Mouse (Mus musculus): ENCODE measurements around the gene Srpk2. TPM values are rescaled to one million over a fixed set of nuclear protein-coding genes. Genes with fewer than 3 reads are reported as not detected.
A peak's percentile ranks its signal among the peaks of the same experiment; 100 is the strongest.
"Not testable (repeated sequence)": the region's sequence is repeated elsewhere in the genome, so short reads cannot be mapped to it uniquely, and the experiment has no call there.

Gene Srpk2
- polyA plus RNA-seq (2012; ENCODE audit: insufficient read depth, insufficient read length, missing spikeins) = 33.0 and 34.8 TPM in 2 replicates

DNA sequence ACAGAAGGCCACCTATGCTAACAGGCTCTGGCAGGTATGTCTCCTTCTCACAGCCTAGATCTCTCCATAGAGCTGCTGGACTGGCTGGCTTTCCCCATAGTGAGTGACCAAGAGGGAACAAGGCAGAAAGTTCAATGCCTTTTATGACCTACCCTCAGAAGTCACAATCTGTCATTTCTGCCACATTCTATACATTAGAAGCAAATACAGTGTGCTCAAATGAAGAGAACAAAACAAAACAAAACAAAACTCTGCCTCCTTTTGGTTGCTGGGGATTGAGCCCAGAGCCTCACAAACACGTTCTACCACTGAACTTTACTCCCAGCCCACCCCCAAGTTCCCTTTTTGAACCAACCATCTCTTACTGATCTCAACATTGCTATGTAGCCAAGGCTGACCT is at the start of gene Srpk2:
Srpk2 (minus strand) TSS at position 101 of the 400 bp plus-strand sequence.
- no peak for TF ChIP-seq CTCF (IDR thresholded peaks at IDR 0.05; ENCODE audit: low read depth, low read length)
- TF ChIP-seq POLR2A (IDR thresholded peaks at IDR 0.05; ENCODE audit: borderline replicate concordance, low read depth, low read length) = no peak
- H3K27ac ChIP-seq (ENCODE audit: insufficient read depth, low read depth, low read length) = no peak within 1 kb of the TSS
- H3K4me3 ChIP-seq (ENCODE audit: insufficient read depth, low read length) = no peak within 1 kb of the TSS
- H3K4me1 ChIP-seq (ENCODE audit: control insufficient read depth, insufficient read depth, low read length) = no peaks in the 10 kb centered on the region

DNA sequence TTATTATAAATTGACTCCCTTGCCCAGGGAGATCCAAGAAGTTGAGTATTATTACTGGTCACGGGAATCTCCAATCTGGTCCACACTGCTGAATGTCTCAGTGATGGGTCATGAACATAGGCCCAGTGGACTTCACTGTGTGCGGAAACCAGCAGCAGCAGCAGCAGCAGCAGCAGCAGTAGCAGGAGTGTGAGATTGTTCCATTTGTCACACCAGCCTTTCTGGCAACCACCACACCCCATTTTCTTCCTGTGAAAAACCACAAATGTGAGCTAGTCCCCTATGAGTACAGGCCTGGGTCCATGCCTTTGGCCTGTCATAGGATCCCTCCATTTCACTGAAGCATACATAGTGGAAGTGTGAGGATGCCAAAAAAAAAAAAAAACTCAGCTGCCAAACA is 37.5 kb upstream of the Srpk2 start:
- peaks cover 6% of the 10 kb centered on the region for H3K4me1 ChIP-seq (ENCODE audit: control insufficient read depth, insufficient read depth, low read length)
- no peak overlapping the region for H3K4me3 ChIP-seq (ENCODE audit: insufficient read depth, low read length)
- TF ChIP-seq POLR2A (IDR thresholded peaks at IDR 0.05; ENCODE audit: borderline replicate concordance, low read depth, low read length) = no peak
- TF ChIP-seq CTCF (IDR thresholded peaks at IDR 0.05; ENCODE audit: low read depth, low read length) = no peak
- H3K27ac ChIP-seq (ENCODE audit: insufficient read depth, low read depth, low read length) = no peak overlapping the region

DNA sequence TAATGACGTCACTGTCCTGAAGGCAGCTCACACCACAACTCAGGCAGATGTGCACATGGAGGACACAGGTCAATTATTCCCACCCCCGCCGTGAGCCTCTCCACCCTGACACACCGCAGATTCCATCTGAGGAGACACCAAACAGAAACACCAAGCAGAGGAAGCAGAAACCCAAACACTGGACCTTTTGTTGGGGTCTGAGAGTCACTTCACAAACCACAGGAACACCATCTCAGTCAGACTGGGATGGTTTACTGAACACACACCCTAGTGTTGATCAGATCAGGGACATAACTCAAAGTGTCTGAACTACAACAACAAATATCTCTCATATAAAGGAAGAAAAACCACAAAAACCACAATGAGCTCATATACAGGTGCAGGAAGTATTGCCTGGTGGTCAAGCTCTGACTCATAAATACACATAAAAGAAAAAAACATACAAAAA is 34.5 kb upstream of the Srpk2 start:
- TF ChIP-seq CTCF (IDR thresholded peaks at IDR 0.05; ENCODE audit: low read depth, low read length) (no peak), POLR2A (IDR thresholded peaks at IDR 0.05; ENCODE audit: borderline replicate concordance, low read depth, low read length) (no peak)

DNA sequence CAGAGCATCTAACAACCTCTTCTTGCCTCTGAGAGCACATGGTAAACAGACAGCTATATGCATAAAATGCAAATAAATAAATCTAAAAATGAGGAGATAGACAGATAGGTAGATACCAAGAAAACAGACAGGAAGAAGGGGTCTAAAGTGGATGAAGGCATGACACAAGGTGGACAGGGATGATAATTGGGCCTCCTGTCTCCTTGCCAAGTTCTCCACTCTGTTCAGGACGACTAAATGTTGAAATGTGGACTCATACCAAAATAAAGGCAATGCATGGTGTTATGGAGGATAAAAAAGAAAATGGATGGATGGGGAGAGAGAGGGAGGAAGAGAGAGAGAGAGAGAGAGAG is 33.7 kb upstream of the Srpk2 start:
- peaks cover 7% of the 10 kb centered on the region for H3K4me1 ChIP-seq (ENCODE audit: control insufficient read depth, insufficient read depth, low read length)
- H3K27ac ChIP-seq (ENCODE audit: insufficient read depth, low read depth, low read length) = no peak overlapping the region
- no peak overlapping the region for H3K4me3 ChIP-seq (ENCODE audit: insufficient read depth, low read length)
- TF ChIP-seq CTCF (IDR thresholded peaks at IDR 0.05; ENCODE audit: low read depth, low read length) = no peak
- no peak for TF ChIP-seq POLR2A (IDR thresholded peaks at IDR 0.05; ENCODE audit: borderline replicate concordance, low read depth, low read length)

More for the DNA sequence above, 34.5 kb upstream of the Srpk2 start:
- H3K27ac ChIP-seq (ENCODE audit: insufficient read depth, low read depth, low read length) = no peak overlapping the region
- H3K4me1 ChIP-seq (ENCODE audit: control insufficient read depth, insufficient read depth, low read length) = peaks cover 6% of the 10 kb centered on the region
- no peak overlapping the region for H3K4me3 ChIP-seq (ENCODE audit: insufficient read depth, low read length)

DNA sequence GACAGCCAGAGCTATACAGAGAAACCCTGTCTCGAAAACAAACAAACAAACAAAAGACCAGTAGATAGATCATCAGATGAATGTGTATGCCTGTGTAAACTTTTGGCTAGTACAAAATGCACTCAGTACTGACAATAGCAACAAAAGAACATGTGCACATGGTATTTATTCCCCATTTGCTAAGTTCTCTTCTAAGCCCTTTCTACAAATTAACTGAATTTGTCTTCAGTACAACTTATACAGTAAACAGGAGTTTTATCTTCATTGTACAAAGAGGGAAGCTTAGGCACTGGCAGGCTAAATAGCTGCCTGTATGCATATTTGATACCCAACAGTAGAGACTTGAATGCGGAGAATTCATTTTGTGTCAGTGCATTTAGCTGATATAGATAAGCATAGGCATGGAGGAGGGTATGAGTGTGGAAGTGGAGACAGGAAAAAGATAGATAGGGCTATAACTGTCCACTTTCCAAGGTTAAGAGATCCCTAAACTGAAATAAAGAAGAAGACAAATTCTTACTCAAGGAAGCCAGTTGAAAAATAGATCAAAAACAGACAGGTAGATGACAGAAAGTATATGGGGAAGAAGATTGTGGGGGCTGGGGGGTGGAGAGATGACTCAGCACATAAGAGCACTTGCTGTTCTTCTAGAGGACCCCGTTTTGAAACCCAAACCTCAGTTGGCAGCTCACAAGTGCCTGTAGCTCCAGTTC is 33.2 kb upstream of the Srpk2 start:
- Histone ChIP-seq H3K4me3 (ENCODE audit: insufficient read depth, low read length) (no peak overlapping the region), H3K4me1 (ENCODE audit: control insufficient read depth, insufficient read depth, low read length) (peaks cover 8% of the 10 kb centered on the region), H3K27ac (ENCODE audit: insufficient read depth, low read depth, low read length) (no peak overlapping the region)
- TF ChIP-seq POLR2A (IDR thresholded peaks at IDR 0.05; ENCODE audit: borderline replicate concordance, low read depth, low read length) (no peak), CTCF (IDR thresholded peaks at IDR 0.05; ENCODE audit: low read depth, low read length) (no peak)

DNA sequence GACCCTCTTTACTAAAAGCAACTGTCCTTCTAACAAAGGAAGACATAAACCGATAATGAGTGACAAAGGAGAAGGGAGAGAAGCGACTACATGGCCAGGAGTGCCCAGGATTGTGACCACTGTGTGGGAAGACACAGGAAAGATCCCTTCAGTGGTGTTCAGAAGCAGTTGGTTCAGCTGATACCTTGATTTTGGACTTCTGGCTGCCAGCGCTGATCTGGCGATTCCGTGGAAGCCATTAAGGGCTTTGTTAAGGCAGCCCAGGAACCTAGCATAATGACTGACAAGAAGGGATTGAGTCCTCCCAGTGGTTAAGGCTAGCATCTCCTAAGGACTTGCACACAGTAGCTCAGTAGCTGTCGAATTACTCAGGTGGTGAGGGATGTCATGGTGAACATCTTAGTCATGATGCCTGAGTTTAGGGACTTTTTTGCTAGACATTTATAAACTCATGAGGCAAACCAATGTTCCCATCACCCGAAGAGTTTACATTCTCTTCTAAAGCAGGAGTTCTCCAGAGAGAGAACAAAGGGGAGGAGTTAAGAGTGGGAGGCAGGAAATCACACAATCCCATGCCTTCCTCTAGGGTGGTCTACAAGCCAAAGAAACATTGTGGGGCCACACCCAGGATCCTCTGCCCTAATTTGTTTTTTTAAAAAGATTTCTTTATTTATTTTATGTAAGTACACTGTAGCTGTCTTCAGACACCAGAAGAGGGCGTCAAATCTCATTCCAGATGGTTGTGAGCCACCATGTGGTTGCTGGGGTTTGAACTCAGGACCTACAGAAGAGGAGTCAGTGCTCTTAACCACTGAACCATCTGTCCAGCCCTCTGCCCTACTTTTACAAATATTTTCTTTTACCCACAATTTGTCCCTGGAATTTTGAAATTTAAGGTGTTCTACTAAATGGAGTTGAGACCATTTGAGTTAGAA is 29.3 kb upstream of the Srpk2 start:
- TF ChIP-seq CTCF (IDR thresholded peaks at IDR 0.05; ENCODE audit: low read depth, low read length) = no peak
- no peak for TF ChIP-seq POLR2A (IDR thresholded peaks at IDR 0.05; ENCODE audit: borderline replicate concordance, low read depth, low read length)
- H3K4me3 ChIP-seq (ENCODE audit: insufficient read depth, low read length) = no peak overlapping the region
- peaks cover 2% of the 10 kb centered on the region; the same call in 1 of the 2 replicates for H3K4me1 ChIP-seq (ENCODE audit: control insufficient read depth, insufficient read depth, low read length)
- H3K27ac ChIP-seq (ENCODE audit: insufficient read depth, low read depth, low read length) = no peak overlapping the region

DNA sequence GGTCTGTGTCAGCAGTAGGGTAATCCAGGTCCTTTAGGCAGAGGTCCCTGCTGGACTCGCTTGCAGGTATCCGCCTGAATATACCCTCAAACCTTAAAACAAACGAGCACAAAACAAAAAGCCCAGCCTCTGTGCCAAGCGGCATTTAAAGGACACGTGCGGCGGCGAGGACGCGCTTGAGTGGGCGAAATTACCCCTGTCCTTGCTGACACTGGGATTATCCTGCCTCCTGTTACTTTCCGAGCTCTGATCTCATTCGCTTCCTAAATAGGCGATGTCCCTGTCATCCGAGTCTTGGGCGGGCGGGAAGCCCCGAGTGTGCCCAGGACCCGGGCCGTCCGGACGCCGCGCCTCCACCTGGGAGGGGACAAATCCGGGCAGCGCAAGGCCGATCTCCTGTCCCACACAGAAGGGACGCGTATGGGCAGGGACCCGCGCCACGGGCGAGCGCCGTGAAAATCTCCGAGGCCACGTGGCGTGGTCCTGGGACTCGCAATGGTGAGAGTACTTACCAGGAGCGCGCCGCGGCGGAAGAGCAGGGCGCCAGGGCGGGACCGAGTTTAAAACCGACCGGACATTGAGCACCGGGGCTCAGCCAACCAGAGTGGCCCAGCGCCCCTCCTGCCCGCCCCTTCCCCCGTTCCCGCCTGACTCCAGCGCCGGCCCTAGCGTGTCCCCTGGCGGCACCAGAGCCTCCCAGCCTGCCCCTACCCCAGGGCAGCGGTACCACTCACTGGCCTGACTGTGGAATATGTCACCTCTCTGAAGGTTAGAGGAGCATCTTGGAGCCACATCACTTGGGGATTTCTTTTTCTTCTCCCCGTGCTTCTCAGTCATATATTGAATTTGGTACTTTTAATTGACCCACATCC is 27.9 kb upstream of the Srpk2 start:
- TF ChIP-seq POLR2A (IDR thresholded peaks at IDR 0.05; ENCODE audit: borderline replicate concordance, low read depth, low read length) (no peak), CTCF (IDR thresholded peaks at IDR 0.05; ENCODE audit: low read depth, low read length) (no peak)
- H3K27ac ChIP-seq (ENCODE audit: insufficient read depth, low read depth, low read length) = peak overlapping the region; percentile 56
- peaks cover 2% of the 10 kb centered on the region; the same call in 1 of the 2 replicates for H3K4me1 ChIP-seq (ENCODE audit: control insufficient read depth, insufficient read depth, low read length)
- H3K4me3 ChIP-seq (ENCODE audit: insufficient read depth, low read length) = peak overlapping the region; percentile 93

DNA sequence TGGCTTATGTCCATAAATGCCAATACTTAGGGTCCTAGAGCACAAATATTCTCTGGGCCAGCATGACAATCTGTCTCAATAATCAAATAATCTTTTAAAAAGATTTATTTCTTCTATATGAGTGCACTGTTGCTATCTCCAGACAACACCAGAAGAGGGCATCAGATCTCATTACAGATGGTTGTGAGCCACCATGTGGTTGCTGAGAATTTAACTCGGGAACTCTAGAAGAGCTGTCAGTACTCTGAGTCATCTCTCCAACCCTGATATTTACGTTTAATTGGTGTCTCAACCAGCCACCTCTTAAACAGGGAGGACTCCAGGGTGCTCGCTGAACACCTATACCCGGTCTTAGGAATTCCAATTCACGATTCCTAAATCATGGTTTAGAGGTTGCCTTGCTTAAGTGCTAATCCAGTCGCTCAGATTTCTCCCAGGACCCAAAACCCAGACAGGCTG is 27.3 kb upstream of the Srpk2 start:
- peak overlapping the region; percentile 56 for H3K27ac ChIP-seq (ENCODE audit: insufficient read depth, low read depth, low read length)
- H3K4me3 ChIP-seq (ENCODE audit: insufficient read depth, low read length) = peak overlapping the region; percentile 93

DNA sequence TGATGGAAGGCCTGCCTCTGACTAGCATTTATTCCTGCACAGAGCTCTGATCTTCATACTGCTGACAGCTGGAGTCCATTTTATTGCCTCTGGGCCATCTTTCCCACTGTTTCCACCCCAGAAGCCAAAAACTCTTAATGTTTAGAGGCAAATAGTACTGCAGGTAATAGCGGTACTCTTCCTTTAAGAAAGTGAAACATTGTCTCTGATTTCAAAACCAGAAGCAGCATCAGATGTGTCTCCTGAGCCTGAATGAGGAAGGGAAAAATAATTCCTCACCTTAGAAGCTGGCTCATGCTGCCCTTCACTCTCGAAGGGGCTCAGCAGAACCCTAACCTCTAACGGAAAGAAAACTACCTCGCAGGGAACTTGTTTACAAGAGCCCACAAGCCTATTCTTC is 26.8 kb upstream of the Srpk2 start:
- TF ChIP-seq POLR2A (IDR thresholded peaks at IDR 0.05; ENCODE audit: borderline replicate concordance, low read depth, low read length) (no peak), CTCF (IDR thresholded peaks at IDR 0.05; ENCODE audit: low read depth, low read length) (no peak)
- Histone ChIP-seq H3K27ac (ENCODE audit: insufficient read depth, low read depth, low read length) (no peak overlapping the region), H3K4me3 (ENCODE audit: insufficient read depth, low read length) (peak overlapping the region; percentile 18; the same call in 1 of the 2 replicates), H3K4me1 (ENCODE audit: control insufficient read depth, insufficient read depth, low read length) (peaks cover 2% of the 10 kb centered on the region; the same call in 1 of the 2 replicates)

More for the DNA sequence above, 27.3 kb upstream of the Srpk2 start:
- not testable (repeated sequence) for H3K4me1 ChIP-seq (ENCODE audit: control insufficient read depth, insufficient read depth, low read length)

All from bone marrow macrophage, adult 2 months (primary cell).